Mouse (Mus musculus) monocyte, adult 59 days (primary cell): ENCODE results near the gene Ccm2l. TPM values are rescaled to one million over a fixed set of nuclear protein-coding genes. Genes with fewer than 3 reads are reported as not detected.

Experiments
- total RNA-seq, 2 experiments: library from RNA; stranded (reverse); gene quantifications; one replicate each; pipeline ENCODE4 v1.2.4; 2023

Ccm2l gene
- not detected for total RNA-seq

GRCm38 (mm10) chr2:153065747-153066508 is at the start of gene Ccm2l:
Gene Ccm2l (plus strand): TSS chr2:153065955.

GRCm38 (mm10) chr2:153031126-153032082 is 34.4 kb upstream of the Ccm2l start, which contains the start of gene Xkr7:
Gene Xkr7 (plus strand): TSS chr2:153031852.

GRCm38 (mm10) chr2:153108313-153109264 is 42.8 kb downstream of the Ccm2l start, which contains the start of gene Hck:
Gene Hck (plus strand): TSS chr2:153108468.

Other genes with a start within 250 kb of the Ccm2l start
- 10 to 100 TPM; 16.2 to 19.7 TPM for gene Bcl2l1, start 234.2 kb upstream of the Ccm2l start, total RNA-seq
- 1 to 10 TPM in 1 of 2 experiments, under 1 TPM in 1; 0.73 to 3.4 TPM for gene Tpx2, start 218.0 kb upstream of the Ccm2l start, total RNA-seq
- not detected for gene Mylk2, start 154.6 kb upstream of the Ccm2l start, total RNA-seq
- not detected for gene Foxs1, start 132.7 kb upstream of the Ccm2l start, total RNA-seq
- not detected for gene Dusp15, start 114.3 kb upstream of the Ccm2l start, total RNA-seq
- gene Ttll9, start 103.5 kb upstream of the Ccm2l start, total RNA-seq, result not detected
- gene Pdrg1, start 50.5 kb upstream of the Ccm2l start, total RNA-seq, result 10 to 100 TPM; 33.5 to 36.8 TPM
- not detected for gene Xkr7, start 34.1 kb upstream of the Ccm2l start, total RNA-seq
- 100 to 1,000 TPM; 416 TPM for gene Hck, start 42.5 kb downstream of the Ccm2l start, total RNA-seq
- 100 to 1,000 TPM; 156 to 161 TPM for gene Tm9sf4, start 95.3 kb downstream of the Ccm2l start, total RNA-seq
- 10 to 100 TPM; 11.3 to 12.4 TPM for gene Tspyl3, start 159.5 kb downstream of the Ccm2l start, total RNA-seq
- gene Plagl2, start 175.5 kb downstream of the Ccm2l start, total RNA-seq, result 10 to 100 TPM; 90.5 to 92.1 TPM
- gene Pofut1, start 175.6 kb downstream of the Ccm2l start, total RNA-seq, result 10 to 100 TPM; 27.6 to 30.5 TPM
- 10 to 100 TPM; 28.4 to 30.1 TPM for gene Kif3b, start 225.5 kb downstream of the Ccm2l start, total RNA-seq